Mouse (Mus musculus): ENCODE measurements around the gene Trpd52l3.
"Not testable (repeated sequence)": the region's sequence is repeated elsewhere in the genome, so short reads cannot be mapped to it uniquely, and the experiment has no call there.

Gene Trpd52l3

GRCm38 (mm10) chr19:30003621-30004020 is at the start of gene Trpd52l3:
Gene Trpd52l3 (plus strand): TSS chr19:30003790.
- in situ Hi-C loops (cut with MboI), result no loop called here

GRCm38 (mm10) chr19:29953833-29954232 is 49.8 kb upstream of the Trpd52l3 start:
- in situ Hi-C loops (cut with MboI), result no loop called here

- in situ Hi-C loops (cut with MboI), result no loop called here
Observed at GRCm38 (mm10) chr19:29955454-29955853, 48.1 kb upstream of the Trpd52l3 start.

- in situ Hi-C loops (cut with MboI), result no loop called here
Observed at GRCm38 (mm10) chr19:29960906-29961305, 42.7 kb upstream of the Trpd52l3 start.

GRCm38 (mm10) chr19:29961842-29962241 is 41.7 kb upstream of the Trpd52l3 start:
- in situ Hi-C loops (cut with MboI), result no loop called here

GRCm38 (mm10) chr19:29963598-29964092 is 39.9 kb upstream of the Trpd52l3 start:
- in situ Hi-C loops (cut with MboI), result no loop called here

GRCm38 (mm10) chr19:29967960-29968359 is 35.6 kb upstream of the Trpd52l3 start:
- in situ Hi-C loops (cut with MboI), result no loop called here

- in situ Hi-C loops (cut with MboI), result no loop called here
Observed at GRCm38 (mm10) chr19:29973396-29973795, 30.2 kb upstream of the Trpd52l3 start.

- in situ Hi-C loops (cut with MboI), result no loop called here
Observed at GRCm38 (mm10) chr19:29978847-29979246, 24.7 kb upstream of the Trpd52l3 start.

GRCm38 (mm10) chr19:29979452-29980089 is 24.0 kb upstream of the Trpd52l3 start:
- in situ Hi-C loops (cut with MboI), result no loop called here

- in situ Hi-C loops (cut with MboI), result no loop called here
Observed at GRCm38 (mm10) chr19:29984208-29985005, 19.2 kb upstream of the Trpd52l3 start.

- in situ Hi-C loops (cut with MboI), result no loop called here
Observed at GRCm38 (mm10) chr19:29986464-29987091, 17.0 kb upstream of the Trpd52l3 start.

- in situ Hi-C loops (cut with MboI), result no loop called here
Observed at GRCm38 (mm10) chr19:30000406-30001365, 2.9 kb upstream of the Trpd52l3 start.

GRCm38 (mm10) chr19:30001550-30001949 is 2.0 kb upstream of the Trpd52l3 start:
- in situ Hi-C loops (cut with MboI), result no loop called here

GRCm38 (mm10) chr19:30006371-30006770 is 2.8 kb downstream of the Trpd52l3 start:
- in situ Hi-C loops (cut with MboI), result no loop called here

GRCm38 (mm10) chr19:30010520-30011296 is 7.1 kb downstream of the Trpd52l3 start:
- in situ Hi-C loops (cut with MboI), result no loop called here

- in situ Hi-C loops (cut with MboI), result no loop called here
Observed at GRCm38 (mm10) chr19:30014331-30014730, 10.7 kb downstream of the Trpd52l3 start.

GRCm38 (mm10) chr19:30016156-30016555 is 12.6 kb downstream of the Trpd52l3 start:
- in situ Hi-C loops (cut with MboI), result no loop called here

GRCm38 (mm10) chr19:30023419-30023818 is 19.8 kb downstream of the Trpd52l3 start:
- in situ Hi-C loops (cut with MboI), result not testable (repeated sequence)

- in situ Hi-C loops (cut with MboI), result no loop called here
Observed at GRCm38 (mm10) chr19:30029002-30029710, 25.6 kb downstream of the Trpd52l3 start.

All from mature B cell (primary cell).